Mouse (Mus musculus) right cerebral cortex, postnatal 10 days (tissue): ENCODE measurements at regions not wholly inside any gene's neighbourhood (a gene's known extent, or its start where the extent isn't known, plus 50 kb on each side); places are given as distances from the start of the nearest gene placed in this dataset.

Experiments
- DNase-seq, 2 experiments: peaks; one replicate each; pipeline ENCODE4 v3.0.0; 2021; ENCODE audit warnings: low spot score in 2 of 2

- no peak for DNase-seq
Measured at GRCm38 (mm10) chr13:43913476-43913875, 128.9 kb downstream of the Cd83 start.

DNA sequence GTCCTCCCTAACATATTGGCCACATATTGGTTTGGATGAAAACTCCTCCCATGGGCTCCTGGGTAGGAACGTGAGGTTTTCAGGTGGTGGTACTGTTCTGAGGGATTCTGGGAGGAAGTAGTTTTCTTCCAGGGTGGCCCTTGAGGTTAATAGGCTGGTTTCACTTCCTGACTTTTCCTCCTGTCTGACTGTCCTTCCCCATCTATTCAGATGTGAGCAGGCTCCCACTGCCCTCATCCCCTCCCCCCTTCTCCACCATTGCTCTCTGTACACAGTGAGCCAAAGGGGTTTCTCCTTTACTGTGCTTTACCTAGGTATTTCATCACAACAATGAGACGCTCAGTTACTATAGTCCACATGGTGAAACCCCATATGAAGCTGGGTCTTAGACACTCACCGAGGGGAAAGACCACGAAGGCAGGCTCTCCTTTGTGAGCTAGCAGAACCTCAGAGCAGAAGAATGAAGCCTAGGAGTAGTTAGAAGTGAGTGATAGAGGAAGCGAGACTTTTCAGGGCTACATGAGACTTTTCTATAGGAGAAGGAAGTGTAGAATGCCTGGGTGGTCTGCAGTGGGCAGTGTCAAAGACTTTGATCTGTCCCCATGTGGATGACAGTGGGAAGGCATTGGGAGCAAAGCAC lies 135.3 kb downstream of the Cd83 start:
- no peak for DNase-seq

DNA sequence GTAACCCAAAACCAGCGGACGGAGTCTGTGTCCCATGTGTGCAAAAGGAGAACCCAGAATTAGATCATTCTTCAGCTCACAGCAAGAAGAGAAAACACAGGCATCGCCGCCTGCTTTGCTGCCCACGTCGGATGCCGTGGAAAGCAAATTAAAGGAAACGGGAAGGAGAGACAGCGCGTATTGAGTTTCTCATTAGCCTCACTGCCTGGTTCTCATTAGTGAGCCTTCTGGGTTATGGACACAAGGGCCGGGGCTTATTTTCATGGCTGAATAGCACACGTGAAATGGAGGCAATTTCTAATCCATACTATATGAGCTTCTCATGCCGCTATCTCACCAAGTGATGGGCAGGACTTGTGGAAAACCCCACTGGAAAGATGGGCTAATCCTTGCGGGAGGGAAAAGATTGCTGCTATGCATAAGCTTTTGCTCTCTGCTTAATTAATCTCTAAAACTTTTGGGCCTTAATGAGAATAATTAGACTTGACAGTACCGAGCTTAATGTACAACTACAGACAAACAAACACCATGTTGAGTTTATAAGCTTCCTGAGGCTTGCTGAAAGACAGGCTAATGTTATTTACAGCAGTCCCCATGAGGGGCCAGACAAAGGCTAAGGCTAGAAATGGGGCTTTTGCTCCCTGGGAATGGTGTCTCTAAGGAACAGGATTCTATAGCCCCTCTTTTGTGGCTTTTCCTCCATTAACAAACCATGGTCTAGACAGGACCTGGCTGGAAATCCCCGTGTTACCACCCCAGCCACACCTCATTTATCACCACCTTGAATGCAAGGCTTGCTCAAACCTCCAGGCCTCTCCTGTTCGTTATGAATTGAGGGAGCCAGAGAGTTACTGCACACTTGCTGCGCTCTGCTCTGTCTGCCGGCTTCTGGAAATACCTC lies 145.8 kb downstream of the Cd83 start:
- DNase-seq, result no peak

- DNase-seq, result no peak
Measured at GRCm38 (mm10) chr13:43932946-43933345, 148.4 kb downstream of the Cd83 start.

DNA sequence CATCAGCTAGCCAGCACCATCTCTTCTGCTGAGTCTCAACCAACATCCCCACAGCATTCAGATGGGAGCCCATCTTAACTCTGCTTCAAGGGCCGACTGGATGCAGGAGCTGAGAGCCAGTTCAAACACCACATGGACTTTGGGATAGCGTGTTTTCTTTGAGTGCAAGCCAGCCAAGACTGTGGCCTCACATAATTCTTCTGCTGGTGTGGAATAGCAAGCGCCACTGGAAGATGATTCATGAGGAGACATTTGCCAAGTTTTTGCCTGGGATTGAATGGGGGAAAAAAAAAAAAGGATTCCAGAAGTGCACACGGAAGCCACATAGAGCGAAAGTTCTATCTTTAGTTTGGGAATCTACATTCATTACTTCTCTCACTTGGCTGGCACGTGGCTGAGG lies 150.7 kb downstream of the Cd83 start:
- DNase-seq, result no peak

GRCm38 (mm10) chr13:43936504-43936903 lies 151.9 kb downstream of the Cd83 start:
- DNase-seq, result no peak

DNA sequence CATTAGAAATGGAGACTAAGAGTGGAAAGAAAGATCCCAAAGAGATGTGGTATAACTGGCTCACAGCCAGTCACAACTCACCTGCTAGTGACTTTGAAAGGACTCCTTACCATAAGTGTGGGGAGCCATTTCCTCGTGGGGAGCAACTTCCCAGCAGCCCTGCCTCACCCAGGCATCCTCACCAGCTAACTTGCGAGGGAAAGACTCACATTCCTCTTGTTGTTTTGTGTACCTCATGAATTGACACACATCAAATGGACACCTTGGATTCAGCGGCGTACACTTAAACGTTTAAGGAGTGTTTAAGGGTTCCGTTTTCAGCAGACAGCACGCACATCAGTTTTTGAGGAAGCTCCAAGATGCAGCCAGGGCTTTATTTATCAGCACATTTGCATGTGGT lies 154.0 kb downstream of the Cd83 start:
- peak in 1 of 2 experiments; percentile 45 for DNase-seq

DNA sequence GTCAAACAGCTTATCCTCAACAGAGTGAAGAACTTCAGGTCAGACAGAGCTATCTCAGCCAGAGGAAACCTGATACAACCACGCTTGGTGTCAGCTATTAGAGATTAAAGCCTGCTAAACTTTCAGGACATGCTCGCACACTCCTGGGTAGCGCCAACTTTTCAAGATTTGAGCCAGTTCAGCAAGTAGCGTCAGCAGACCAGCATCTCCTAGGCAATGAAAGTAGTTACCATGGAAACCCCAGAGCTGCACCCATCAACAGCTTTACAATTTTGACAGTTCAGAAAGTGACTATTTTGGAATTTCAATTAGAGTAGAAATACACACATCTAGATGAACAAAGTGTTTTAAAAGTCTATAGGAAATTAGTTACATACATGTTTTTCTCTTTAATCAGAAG lies 154.8 kb downstream of the Cd83 start:
- peak; percentile 44 to 62 for DNase-seq

DNA sequence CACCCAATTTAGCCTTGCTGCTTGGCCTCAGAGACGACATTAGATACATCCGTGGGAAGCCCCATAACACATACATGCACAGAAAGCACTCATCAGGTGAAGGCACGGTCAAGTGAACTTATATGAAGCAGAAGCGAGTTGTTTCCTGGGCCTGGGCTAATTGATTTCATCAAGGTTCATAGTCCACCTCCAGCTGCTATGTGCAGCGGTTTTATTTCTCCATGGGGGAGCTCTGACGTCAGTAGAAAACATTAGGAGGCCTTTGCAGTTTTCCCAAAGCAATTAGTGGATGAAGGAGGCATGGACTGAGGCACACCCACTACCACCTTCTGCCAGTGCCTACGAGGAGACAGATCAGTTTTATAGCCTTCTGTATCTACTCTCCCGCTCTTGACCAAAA lies 157.2 kb downstream of the Cd83 start:
- DNase-seq, result no peak

- no peak for DNase-seq
Measured at GRCm38 (mm10) chr13:43948606-43949005, 164.0 kb downstream of the Cd83 start.

DNA sequence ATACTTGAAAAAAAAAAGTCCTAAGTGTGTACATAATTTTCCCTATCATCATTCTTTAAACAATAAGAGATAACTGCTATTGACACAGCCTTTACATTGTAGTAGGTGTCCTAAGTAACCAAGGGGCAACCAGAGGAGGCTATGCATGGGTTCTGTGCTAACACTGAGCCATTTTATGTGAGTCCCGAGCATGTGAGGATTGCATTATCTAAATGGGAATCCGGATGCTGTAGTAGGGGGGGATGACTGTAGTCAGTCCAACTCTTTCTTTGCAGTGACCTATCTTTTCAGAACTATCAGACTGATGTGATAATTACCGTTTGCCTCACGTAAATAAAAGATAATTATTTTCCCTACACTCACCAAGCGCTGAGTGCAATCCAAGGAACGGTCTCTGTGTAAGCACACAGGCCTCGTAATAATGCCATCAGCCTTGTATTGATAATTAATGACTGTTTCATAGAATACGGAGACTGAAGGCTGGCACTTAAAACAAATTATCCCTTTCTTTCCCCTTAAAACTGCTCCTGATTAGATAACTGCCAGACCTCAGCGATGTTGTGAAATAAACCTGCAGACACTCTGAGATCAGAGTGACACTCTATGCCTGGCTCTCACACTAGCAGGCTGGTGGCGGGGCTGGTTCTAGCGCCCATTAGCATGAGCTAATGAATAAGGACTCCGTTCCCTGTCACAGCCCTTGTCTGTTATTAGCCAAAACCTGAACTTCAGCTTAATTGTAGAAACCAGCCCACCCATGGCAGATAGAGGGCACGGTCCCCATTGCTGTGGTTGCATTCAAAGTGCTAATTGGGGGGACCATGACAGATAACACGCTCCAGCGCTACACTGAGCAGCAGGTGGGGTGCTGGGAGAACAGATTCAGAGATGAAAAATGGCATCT lies 165.4 kb downstream of the Cd83 start:
- peak in 1 of 2 experiments; percentile 29 for DNase-seq

- no peak for DNase-seq
Measured at GRCm38 (mm10) chr13:43952491-43952890, 167.9 kb downstream of the Cd83 start.

DNA sequence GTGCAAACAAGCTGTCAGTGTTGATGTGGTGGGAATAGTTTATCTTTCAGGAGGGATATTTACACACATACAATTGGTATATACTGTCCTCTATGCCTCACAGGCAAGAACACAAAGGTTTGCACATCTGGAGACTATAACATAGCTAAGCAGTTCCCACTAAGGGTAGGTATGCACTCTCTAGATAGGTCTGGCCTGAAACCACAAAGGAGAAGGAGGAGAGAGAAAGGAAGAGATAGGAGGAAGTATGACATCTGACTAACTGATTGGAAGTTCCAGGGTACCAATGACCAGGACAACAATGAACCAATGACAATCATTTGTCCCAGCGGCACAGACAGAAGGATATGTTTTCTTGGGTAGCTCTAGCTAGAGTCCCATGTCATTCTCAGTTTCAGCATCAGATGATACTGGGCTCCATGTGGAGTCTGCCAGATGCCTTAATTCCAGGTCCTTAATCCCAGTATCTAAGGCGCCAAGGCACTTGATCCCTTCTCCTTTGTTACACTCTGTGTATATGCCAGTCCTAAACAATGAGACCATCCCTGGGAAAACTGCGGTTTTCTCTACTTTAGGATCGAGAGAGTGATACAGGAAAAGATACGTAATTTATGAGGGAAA lies 168.5 kb downstream of the Cd83 start:
- DNase-seq, result no peak

GRCm38 (mm10) chr13:43954714-43955393 lies 170.3 kb downstream of the Cd83 start:
- DNase-seq, result no peak

GRCm38 (mm10) chr13:43957046-43957445 lies 172.5 kb downstream of the Cd83 start:
- DNase-seq, result no peak

- DNase-seq, result no peak
Measured at GRCm38 (mm10) chr13:43959121-43959572, 174.6 kb downstream of the Cd83 start.

GRCm38 (mm10) chr13:43961047-43961690 lies 176.6 kb downstream of the Cd83 start:
- no peak for DNase-seq

DNA sequence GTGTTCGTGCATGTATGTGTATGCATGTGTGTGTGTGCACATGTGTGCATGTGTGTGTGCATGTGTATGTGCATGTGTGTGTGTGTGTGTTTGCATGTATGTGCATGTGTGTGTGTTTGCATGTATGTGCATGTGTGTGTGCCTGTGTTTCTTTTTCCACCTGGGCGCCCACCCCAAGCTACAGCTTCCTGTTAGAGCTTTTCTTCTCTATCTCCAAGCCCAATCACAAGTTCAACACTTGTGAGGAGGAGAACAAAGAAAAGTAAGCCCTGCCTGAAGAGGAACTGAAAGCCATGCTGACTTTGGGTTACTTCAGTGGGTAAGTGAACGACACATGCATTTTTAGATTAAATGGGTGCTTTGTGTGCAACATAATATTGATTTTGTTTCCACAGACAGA lies 177.4 kb downstream of the Cd83 start:
- DNase-seq, result no peak

DNA sequence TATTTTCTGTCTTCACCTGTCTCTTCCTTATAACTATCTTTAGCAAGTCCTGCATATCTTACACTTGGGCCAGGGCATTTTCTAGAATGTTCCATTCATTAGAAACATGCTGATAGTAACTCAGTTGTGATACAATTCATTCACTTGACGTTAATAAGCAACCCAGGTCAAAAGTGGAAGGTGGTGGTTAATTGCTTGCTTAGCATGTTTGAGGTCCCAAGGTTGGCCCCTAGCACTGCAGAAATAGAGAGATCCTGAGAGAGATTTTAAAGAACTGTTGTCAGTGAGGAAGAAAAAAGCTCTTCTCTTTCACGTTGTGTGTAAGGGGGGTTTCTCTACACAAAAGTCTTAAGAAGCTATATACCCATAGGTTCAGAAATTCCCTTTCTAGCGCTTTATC lies 178.7 kb downstream of the Cd83 start:
- no peak for DNase-seq

DNA sequence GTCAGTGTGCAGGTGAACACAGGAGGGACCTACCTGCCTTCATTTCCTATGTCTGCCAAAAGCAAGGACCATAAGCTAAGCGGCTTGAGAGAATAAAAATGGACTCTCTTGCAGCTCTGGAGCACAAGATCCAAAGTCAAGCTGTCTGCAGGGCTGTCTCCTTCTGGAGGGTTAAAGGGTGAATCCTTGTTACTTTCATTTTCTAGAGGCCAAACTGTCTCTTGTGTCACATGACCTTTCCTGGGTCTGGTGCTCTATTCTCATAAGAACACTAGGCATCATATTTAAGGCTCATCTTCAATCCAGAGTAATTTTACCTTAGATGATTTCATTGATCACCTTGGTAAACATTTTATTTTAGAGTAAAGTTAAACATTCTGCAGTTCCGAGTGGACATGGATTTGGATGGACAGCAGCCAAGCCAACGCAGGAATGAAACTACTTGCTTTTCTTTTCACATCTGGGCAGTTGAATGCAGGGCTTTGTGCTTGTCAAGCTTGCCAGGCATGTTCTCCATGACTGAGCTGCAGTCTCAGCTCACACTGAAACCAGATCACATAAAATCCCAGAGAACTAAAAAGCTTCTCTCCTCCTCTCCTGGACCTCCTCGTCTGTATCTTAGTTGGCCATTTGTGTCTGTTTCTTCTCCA lies 180.8 kb downstream of the Cd83 start:
- no peak for DNase-seq
